Mouse (Mus musculus): Measurements from ENCODE around the gene Olfm3.

- TF ChIP-seq POLR2A (IDR thresholded peaks at IDR 0.05; ENCODE audit: extremely low read depth, insufficient read depth, low read length) (no peak), CTCF (IDR thresholded peaks at IDR 0.05; ENCODE audit: low read depth, low read length) (no peak)
These were observed 176.7 kb downstream of the Olfm3 start for GRCm38 (mm10) chr3:115080428-115081181.
